Mouse (Mus musculus): ENCODE results near the gene Mtnr1b. TPM values are rescaled to one million over a fixed set of nuclear protein-coding genes. Genes with fewer than 3 reads are reported as not detected.

Mtnr1b gene
- total and polyA plus RNA-seq, 2 experiments: not detected

GRCm38 (mm10) chr9:15794408-15794807 lies 79.9 kb downstream of the Mtnr1b start:
- DNase-seq (ENCODE audit: extremely low read depth, low read depth, low spot score): no peak
- Histone ChIP-seq H3K27ac (replicated peaks; ENCODE audit: insufficient read depth, low read depth, low read length) (no peak overlapping the region), H3K79me2 (ENCODE audit: control insufficient read depth, insufficient read depth, low read length) (no peaks in the 10 kb centered on the region), H3K36me3 (ENCODE audit: control insufficient read depth, insufficient read depth, low read length) (no peaks in the 10 kb centered on the region), H3K4me1 (ENCODE audit: control insufficient read depth, insufficient read depth, low read length) (no peaks in the 10 kb centered on the region), H3K9ac (ENCODE audit: low read depth, low read length) (no peak overlapping the region), H3K4me3 (ENCODE audit: insufficient read depth, low read depth, low read length) (no peak overlapping the region), H3K27me3 (ENCODE audit: control insufficient read depth, insufficient read depth, low read length) (no peaks in the 10 kb centered on the region)
- TF ChIP-seq POLR2A (IDR thresholded peaks at IDR 0.05; ENCODE audit: extremely low read depth, insufficient read depth, low read length): no peak
- TF ChIP-seq CTCF (IDR thresholded peaks at IDR 0.05; ENCODE audit: low read depth, low read length): no peak
- WGBS: 77% methylated on average over 6 of the region's 6 CpGs

DNA sequence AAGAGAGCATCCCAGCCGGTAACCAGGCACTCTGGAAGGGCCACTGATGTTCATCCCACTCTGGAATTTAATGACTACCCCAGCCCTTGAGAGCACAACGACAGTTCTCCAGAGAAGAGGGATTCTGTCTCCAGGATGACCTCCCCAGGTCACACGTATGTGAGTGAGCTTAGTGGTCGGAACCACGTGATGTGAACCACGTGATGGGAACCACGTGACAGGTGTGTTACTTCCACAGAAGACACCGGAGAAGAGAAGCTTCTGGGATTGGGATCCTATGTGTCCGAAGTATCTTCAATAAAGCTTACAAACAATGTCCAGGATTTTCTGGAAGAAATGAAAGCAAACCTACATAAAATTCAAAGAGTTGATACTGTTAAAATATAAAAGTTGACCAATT lies 82.3 kb downstream of the Mtnr1b start:
- Histone ChIP-seq H3K4me1 (ENCODE audit: control insufficient read depth, insufficient read depth, low read length) (no peaks in the 10 kb centered on the region), H3K79me2 (ENCODE audit: control insufficient read depth, insufficient read depth, low read length) (no peaks in the 10 kb centered on the region), H3K9ac (ENCODE audit: low read depth, low read length) (no peak overlapping the region), H3K27ac (replicated peaks; ENCODE audit: insufficient read depth, low read depth, low read length) (no peak overlapping the region), H3K4me3 (ENCODE audit: insufficient read depth, low read depth, low read length) (no peak overlapping the region), H3K36me3 (ENCODE audit: control insufficient read depth, insufficient read depth, low read length) (no peaks in the 10 kb centered on the region), H3K27me3 (ENCODE audit: control insufficient read depth, insufficient read depth, low read length) (no peaks in the 10 kb centered on the region)
- WGBS: 87% methylated on average over 9 of the region's 9 CpGs
- DNase-seq (ENCODE audit: extremely low read depth, low read depth, low spot score): no peak
- no peak for TF ChIP-seq CTCF (IDR thresholded peaks at IDR 0.05; ENCODE audit: low read depth, low read length)
- TF ChIP-seq POLR2A (IDR thresholded peaks at IDR 0.05; ENCODE audit: extremely low read depth, insufficient read depth, low read length): no peak

DNA sequence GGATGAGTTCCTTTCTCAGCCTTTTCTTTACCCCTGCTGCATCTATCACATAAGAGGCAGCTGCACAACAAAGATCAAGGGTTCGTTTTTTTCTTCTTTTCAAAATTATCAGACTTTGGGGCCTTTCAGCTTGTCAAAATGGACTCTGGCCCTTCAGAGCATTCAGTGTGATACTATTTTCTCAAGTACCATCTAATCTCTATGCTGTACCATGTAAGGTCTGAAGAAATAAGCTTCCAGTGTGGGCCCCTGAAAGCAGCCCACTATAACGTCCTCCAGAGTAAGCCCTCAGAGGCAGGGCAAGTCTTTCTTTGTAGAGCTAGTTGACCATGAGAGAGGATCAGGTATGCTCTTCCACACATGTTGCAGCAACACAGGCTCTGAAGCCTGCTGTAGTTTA lies 87.7 kb downstream of the Mtnr1b start:
- Histone ChIP-seq H3K79me2 (ENCODE audit: control insufficient read depth, insufficient read depth, low read length) (no peaks in the 10 kb centered on the region), H3K27ac (replicated peaks; ENCODE audit: insufficient read depth, low read depth, low read length) (no peak overlapping the region), H3K4me3 (ENCODE audit: insufficient read depth, low read depth, low read length) (no peak overlapping the region), H3K4me1 (ENCODE audit: control insufficient read depth, insufficient read depth, low read length) (no peaks in the 10 kb centered on the region), H3K9ac (ENCODE audit: low read depth, low read length) (no peak overlapping the region), H3K27me3 (ENCODE audit: control insufficient read depth, insufficient read depth, low read length) (no peaks in the 10 kb centered on the region), H3K36me3 (ENCODE audit: control insufficient read depth, insufficient read depth, low read length) (no peaks in the 10 kb centered on the region)
- WGBS: 70% methylated on average over 2 of the region's 2 CpGs
- DNase-seq (ENCODE audit: extremely low read depth, low read depth, low spot score): no peak
- TF ChIP-seq POLR2A (IDR thresholded peaks at IDR 0.05; ENCODE audit: extremely low read depth, insufficient read depth, low read length) (no peak), CTCF (IDR thresholded peaks at IDR 0.05; ENCODE audit: low read depth, low read length) (no peak)

- TF ChIP-seq CTCF (IDR thresholded peaks at IDR 0.05; ENCODE audit: low read depth, low read length) (no peak), POLR2A (IDR thresholded peaks at IDR 0.05; ENCODE audit: extremely low read depth, insufficient read depth, low read length) (no peak)
- H3K4me3 ChIP-seq (ENCODE audit: insufficient read depth, low read depth, low read length): no peak overlapping the region
- no peaks in the 10 kb centered on the region for H3K79me2 ChIP-seq (ENCODE audit: control insufficient read depth, insufficient read depth, low read length)
- H3K27ac ChIP-seq (replicated peaks; ENCODE audit: insufficient read depth, low read depth, low read length): no peak overlapping the region
- no peak for DNase-seq (ENCODE audit: extremely low read depth, low read depth, low spot score)
- no peaks in the 10 kb centered on the region for H3K36me3 ChIP-seq (ENCODE audit: control insufficient read depth, insufficient read depth, low read length)
- no peaks in the 10 kb centered on the region for H3K4me1 ChIP-seq (ENCODE audit: control insufficient read depth, insufficient read depth, low read length)
- no peaks in the 10 kb centered on the region for H3K27me3 ChIP-seq (ENCODE audit: control insufficient read depth, insufficient read depth, low read length)
- no peak overlapping the region for H3K9ac ChIP-seq (ENCODE audit: low read depth, low read length)
- WGBS: 61% methylated on average over 3 of the region's 3 CpGs
These were observed 88.2 kb downstream of the Mtnr1b start for GRCm38 (mm10) chr9:15786192-15786591.

- Histone ChIP-seq H3K4me3 (ENCODE audit: insufficient read depth, low read depth, low read length) (no peak overlapping the region), H3K9ac (ENCODE audit: low read depth, low read length) (no peak overlapping the region), H3K79me2 (ENCODE audit: control insufficient read depth, insufficient read depth, low read length) (no peaks in the 10 kb centered on the region), H3K27ac (replicated peaks; ENCODE audit: insufficient read depth, low read depth, low read length) (no peak overlapping the region), H3K27me3 (ENCODE audit: control insufficient read depth, insufficient read depth, low read length) (no peaks in the 10 kb centered on the region), H3K4me1 (ENCODE audit: control insufficient read depth, insufficient read depth, low read length) (no peaks in the 10 kb centered on the region), H3K36me3 (ENCODE audit: control insufficient read depth, insufficient read depth, low read length) (no peaks in the 10 kb centered on the region)
- no peak for TF ChIP-seq CTCF (IDR thresholded peaks at IDR 0.05; ENCODE audit: low read depth, low read length)
- no peak for TF ChIP-seq POLR2A (IDR thresholded peaks at IDR 0.05; ENCODE audit: extremely low read depth, insufficient read depth, low read length)
- DNase-seq (ENCODE audit: extremely low read depth, low read depth, low spot score): no peak
- 70% methylated on average over 4 of the region's 4 CpGs for WGBS
These were observed 92.4 kb downstream of the Mtnr1b start for GRCm38 (mm10) chr9:15781936-15782335.

DNA sequence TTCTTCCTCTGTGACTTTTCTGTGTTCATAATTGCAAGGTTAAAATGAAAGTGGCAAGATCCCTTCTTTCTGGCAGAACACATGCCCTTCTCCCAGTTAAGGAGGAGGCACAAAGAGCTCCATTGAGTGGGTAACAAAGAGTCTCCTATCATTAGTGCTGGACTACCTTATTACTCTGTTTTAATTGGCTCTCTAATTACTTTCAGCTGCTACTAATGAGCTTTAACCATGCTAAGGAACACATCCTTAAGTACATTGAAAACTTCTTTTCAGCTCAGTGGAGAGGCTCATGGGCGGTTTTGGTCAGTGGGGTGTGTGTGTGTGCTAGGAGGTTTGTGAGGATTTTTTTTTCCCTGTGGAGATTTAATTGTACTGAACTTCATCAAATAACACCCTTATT lies 99.4 kb downstream of the Mtnr1b start:
- H3K4me1 ChIP-seq (ENCODE audit: control insufficient read depth, insufficient read depth, low read length): no peaks in the 10 kb centered on the region
- no peak for DNase-seq (ENCODE audit: extremely low read depth, low read depth, low spot score)
- H3K9ac ChIP-seq (ENCODE audit: low read depth, low read length): no peak overlapping the region
- no peak overlapping the region for H3K4me3 ChIP-seq (ENCODE audit: insufficient read depth, low read depth, low read length)
- H3K27ac ChIP-seq (replicated peaks; ENCODE audit: insufficient read depth, low read depth, low read length): no peak overlapping the region
- no peaks in the 10 kb centered on the region for H3K36me3 ChIP-seq (ENCODE audit: control insufficient read depth, insufficient read depth, low read length)
- no peaks in the 10 kb centered on the region for H3K79me2 ChIP-seq (ENCODE audit: control insufficient read depth, insufficient read depth, low read length)
- H3K27me3 ChIP-seq (ENCODE audit: control insufficient read depth, insufficient read depth, low read length): no peaks in the 10 kb centered on the region
- TF ChIP-seq CTCF (IDR thresholded peaks at IDR 0.05; ENCODE audit: low read depth, low read length) (no peak), POLR2A (IDR thresholded peaks at IDR 0.05; ENCODE audit: extremely low read depth, insufficient read depth, low read length) (no peak)
- WGBS: 95% methylated on average over 1 of the region's 1 CpGs

Other genes with a start within 250 kb of the Mtnr1b start
- 0.09 and 0.20 TPM in 2 replicates for gene Deup1, start 246.6 kb downstream of the Mtnr1b start, total RNA-seq (2014; rRNA removed)
- 0.02 TPM in 1 of 2 replicates, not detected in the other for gene Deup1, start 246.6 kb downstream of the Mtnr1b start, polyA plus RNA-seq (2012; rRNA removed)
- 3.8 and 4.6 TPM in 2 replicates for gene Slc36a4, start 164.8 kb downstream of the Mtnr1b start, total RNA-seq (2014; rRNA removed)
- gene Slc36a4, start 164.8 kb downstream of the Mtnr1b start, polyA plus RNA-seq (2012; rRNA removed): 1.9 and 2.6 TPM in 2 replicates